Mouse (Mus musculus) bone marrow, adult 2 months (tissue): Measurements from ENCODE around the gene Lexm.

Experiments used
- CTCF ChIP-seq: fragments of 200-500 bp; IDR thresholded peaks from 2 replicates; pipeline ENCODE4 v1.5.1; 2011; ENCODE audit warnings: low read length, control low read depth; ENCODE audit not compliant: control insufficient read depth, insufficient read depth
- POLR2A ChIP-seq: fragments of 200-500 bp; IDR thresholded peaks from 2 replicates; pipeline ENCODE4 v1.6.1; 2011; ENCODE audit warnings: low read depth, mild to moderate bottlenecking, control low read depth, low read length, borderline replicate concordance; ENCODE audit not compliant: control insufficient read depth

DNA sequence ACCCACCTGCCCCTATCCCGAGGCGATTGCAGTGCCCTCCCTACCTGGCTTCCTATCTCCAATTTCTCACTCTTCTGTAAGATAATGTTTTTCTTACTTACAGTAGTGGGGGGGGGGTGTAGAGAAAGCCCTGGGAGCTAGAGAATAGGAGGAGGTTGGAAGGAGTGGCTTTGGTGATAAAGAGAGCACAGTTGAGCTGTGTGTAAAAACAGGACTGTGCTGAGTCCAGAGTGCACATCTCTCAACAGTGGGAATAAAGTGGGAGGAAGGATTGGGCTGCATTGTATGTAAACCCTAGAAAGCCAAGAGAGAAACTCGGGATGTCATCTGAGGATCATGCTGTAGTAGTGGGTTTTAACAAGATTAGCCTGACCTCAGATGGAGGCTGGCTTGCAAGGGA lies 68.9 kb downstream of the Lexm start:
- TF ChIP-seq POLR2A (no peak), CTCF (no peak)
